Mouse (Mus musculus) heart, embryonic 15.5 days (tissue): ENCODE results near the gene Ywhag. TPM values are rescaled to one million over a fixed set of nuclear protein-coding genes. Genes with fewer than 3 reads are reported as not detected.

ENCODE experiments used
- ATAC-seq: fragments of 200-750 bp; cut with Nextera tagmentation; replicated peaks from 2 replicates; pipeline ENCODE4 v1.8.0; 2017; ENCODE audit warnings: low read depth, moderate TSS enrichment; ENCODE audit not compliant: insufficient number of reproducible peaks, insufficient read depth, low FRiP score
- H3K27ac ChIP-seq: fragments of 300-500 bp; sonication (generic); 2 replicates; pipeline ENCODE4 v1.5.1; 2015; ENCODE audit warnings: mild to moderate bottlenecking, inconsistent platforms
- H3K27me3 ChIP-seq: fragments of 300-500 bp; sonication (generic); 2 replicates; pipeline ENCODE4 v1.6.1; 2015; ENCODE audit warnings: inconsistent platforms
- H3K36me3 ChIP-seq: fragments of 300-500 bp; sonication (generic); 2 replicates; pipeline ENCODE4 v1.6.1; 2015; ENCODE audit warnings: mild to moderate bottlenecking, inconsistent platforms
- H3K4me1 ChIP-seq: fragments of 300-500 bp; sonication (generic); replicated peaks from 2 replicates; pipeline ENCODE4 v1.6.1; 2015; ENCODE audit warnings: inconsistent platforms
- H3K4me2 ChIP-seq: fragments of 300-500 bp; sonication (generic); 2 replicates; pipeline ENCODE4 v1.6.1; 2015; ENCODE audit warnings: inconsistent platforms, mild to moderate bottlenecking, moderate library complexity
- H3K4me3 ChIP-seq: fragments of 300-500 bp; sonication (generic); 2 replicates; pipeline ENCODE4 v1.5.1; 2015; ENCODE audit warnings: mild to moderate bottlenecking, inconsistent platforms
- H3K9ac ChIP-seq: fragments of 300-500 bp; sonication (generic); 2 replicates; pipeline ENCODE4 v1.6.1; 2015; ENCODE audit warnings: mild to moderate bottlenecking, inconsistent platforms
- H3K9me3 ChIP-seq: fragments of 300-500 bp; sonication (generic); replicated peaks from 2 replicates; pipeline ENCODE4 v1.6.1; 2016; ENCODE audit warnings: inconsistent platforms
- WGBS: fragments of 180-500 bp; shearing (Covaris S2); methylation state at CpG from one replicate; pipeline ENCODE4 v1.1.7; 2015; ENCODE audit warnings: mixed read lengths; 5-methylcytosine and 5-hydroxymethylcytosine counted together
- polyA plus RNA-seq: library from polyadenylated mRNA; unstranded; fragments of >200 nt; fragmentation: Nextera tagmentation; extraction: Ambion mirVana; gene quantifications from 2 replicates; pipeline ENCODE4 v1.2.1, GENCODE M21; 2015

Gene Ywhag
- polyA plus RNA-seq, 1 experiment from 2014 or later = 150 TPM

GRCm38 (mm10) chr5:135929685-135930424 lies 4.6 kb downstream of the Ywhag start:
- Histone ChIP-seq H3K27ac (no peak overlapping the region), H3K9ac (no peak overlapping the region), H3K9me3 (no peaks in the 10 kb centered on the region), H3K4me3 (no peak overlapping the region), H3K27me3 (no peaks in the 10 kb centered on the region), H3K4me1 (peaks cover 29% of the 10 kb centered on the region), H3K4me2 (no peak overlapping the region), H3K36me3 (peaks cover 53% of the 10 kb centered on the region)
- WGBS = 70% methylated on average over 6 of the region's 6 CpGs
- ATAC-seq = no peak

GRCm38 (mm10) chr5:135923901-135924300 lies 10.5 kb downstream of the Ywhag start:
- H3K27ac ChIP-seq = no peak overlapping the region
- H3K4me1 ChIP-seq = peaks cover under 1% of the 10 kb centered on the region; the same call in 1 of the 2 replicates
- no peak overlapping the region for H3K4me3 ChIP-seq
- no peaks in the 10 kb centered on the region for H3K9me3 ChIP-seq
- no peaks in the 10 kb centered on the region for H3K27me3 ChIP-seq
- H3K9ac ChIP-seq = no peak overlapping the region
- 97% methylated on average over 7 of the region's 7 CpGs for WGBS
- ATAC-seq = no peak
- H3K36me3 ChIP-seq = peaks cover 57% of the 10 kb centered on the region
- H3K4me2 ChIP-seq = no peak overlapping the region

- Histone ChIP-seq H3K36me3 (peaks cover 42% of the 10 kb centered on the region), H3K4me1 (peaks cover 21% of the 10 kb centered on the region), H3K27me3 (no peaks in the 10 kb centered on the region)
Observed at GRCm38 (mm10) chr5:135919902-135920301, 14.5 kb downstream of the Ywhag start.

GRCm38 (mm10) chr5:135918593-135918992 lies 15.8 kb downstream of the Ywhag start:
- H3K36me3 ChIP-seq = peaks cover 36% of the 10 kb centered on the region

More at GRCm38 (mm10) chr5:135919902-135920301, 14.5 kb downstream of the Ywhag start:
- Histone ChIP-seq H3K27ac (no peak overlapping the region), H3K4me3 (no peak overlapping the region), H3K4me2 (no peak overlapping the region), H3K9ac (no peak overlapping the region), H3K9me3 (no peaks in the 10 kb centered on the region)
- 87% methylated on average over 3 of the region's 3 CpGs for WGBS
- no peak for ATAC-seq

GRCm38 (mm10) chr5:135918059-135918437 lies 16.4 kb downstream of the Ywhag start:
- no peak overlapping the region for H3K4me3 ChIP-seq
- H3K4me1 ChIP-seq = peaks cover 39% of the 10 kb centered on the region
- H3K9ac ChIP-seq = no peak overlapping the region
- H3K9me3 ChIP-seq = no peaks in the 10 kb centered on the region
- H3K27me3 ChIP-seq = no peaks in the 10 kb centered on the region
- ATAC-seq = no peak
- H3K4me2 ChIP-seq = no peak overlapping the region
- WGBS = 89% methylated on average over 5 of the region's 5 CpGs
- peaks cover 34% of the 10 kb centered on the region for H3K36me3 ChIP-seq
- no peak overlapping the region for H3K27ac ChIP-seq

More at GRCm38 (mm10) chr5:135918593-135918992, 15.8 kb downstream of the Ywhag start:
- ATAC-seq = no peak
- no peak overlapping the region for H3K4me3 ChIP-seq
- H3K4me2 ChIP-seq = no peak overlapping the region
- 90% methylated on average over 5 of the region's 5 CpGs for WGBS
- no peaks in the 10 kb centered on the region for H3K9me3 ChIP-seq
- no peaks in the 10 kb centered on the region for H3K27me3 ChIP-seq
- no peak overlapping the region for H3K27ac ChIP-seq
- H3K4me1 ChIP-seq = peaks cover 33% of the 10 kb centered on the region
- H3K9ac ChIP-seq = no peak overlapping the region

- Histone ChIP-seq H3K36me3 (peaks cover 31% of the 10 kb centered on the region), H3K27me3 (no peaks in the 10 kb centered on the region), H3K27ac (peak overlapping the region; percentile 68; the same call in 1 of the 2 replicates), H3K4me1 (peaks cover 44% of the 10 kb centered on the region), H3K9me3 (no peaks in the 10 kb centered on the region), H3K4me2 (no peak overlapping the region), H3K9ac (no peak overlapping the region), H3K4me3 (no peak overlapping the region)
- no peak for ATAC-seq
- WGBS = 89% methylated on average over 8 of the region's 8 CpGs
Observed at GRCm38 (mm10) chr5:135917327-135918058, 16.9 kb downstream of the Ywhag start.

GRCm38 (mm10) chr5:135916601-135917000 lies 17.8 kb downstream of the Ywhag start:
- Histone ChIP-seq H3K9ac (no peak overlapping the region), H3K4me3 (no peak overlapping the region), H3K36me3 (peaks cover 24% of the 10 kb centered on the region), H3K4me2 (no peak overlapping the region), H3K27ac (peak overlapping the region; percentile 68), H3K27me3 (no peaks in the 10 kb centered on the region), H3K4me1 (peaks cover 53% of the 10 kb centered on the region), H3K9me3 (no peaks in the 10 kb centered on the region)
- ATAC-seq = no peak
- WGBS = 82% methylated on average over 3 of the region's 3 CpGs

- no peak overlapping the region for H3K4me3 ChIP-seq
- H3K9ac ChIP-seq = no peak overlapping the region
- ATAC-seq = no peak
- H3K4me1 ChIP-seq = peaks cover 53% of the 10 kb centered on the region
- WGBS = 59% methylated on average over 6 of the region's 6 CpGs
- H3K27ac ChIP-seq = peak overlapping the region; percentile 68
- H3K27me3 ChIP-seq = no peaks in the 10 kb centered on the region
- no peak overlapping the region for H3K4me2 ChIP-seq
- no peaks in the 10 kb centered on the region for H3K9me3 ChIP-seq
- peaks cover 24% of the 10 kb centered on the region for H3K36me3 ChIP-seq
Observed at GRCm38 (mm10) chr5:135916051-135916565, 18.3 kb downstream of the Ywhag start.

GRCm38 (mm10) chr5:135914156-135914555 lies 20.3 kb downstream of the Ywhag start:
- Histone ChIP-seq H3K9ac (0 out of 2 replicates have a peak overlapping the region, but pooled peaks have one; percentile 15), H3K4me1 (peaks cover 54% of the 10 kb centered on the region), H3K27ac (peak overlapping the region; percentile 95), H3K4me2 (peak overlapping the region; percentile 36), H3K4me3 (no peak overlapping the region), H3K27me3 (no peaks in the 10 kb centered on the region), H3K9me3 (no peaks in the 10 kb centered on the region), H3K36me3 (peaks cover 30% of the 10 kb centered on the region)
- WGBS = 44% methylated on average over 6 of the region's 6 CpGs
- peak; percentile 80 for ATAC-seq

- H3K27me3 ChIP-seq = no peaks in the 10 kb centered on the region
- peaks cover 56% of the 10 kb centered on the region for H3K4me1 ChIP-seq
- H3K36me3 ChIP-seq = peaks cover 33% of the 10 kb centered on the region
- ATAC-seq = no peak
- H3K4me3 ChIP-seq = no peak overlapping the region
- H3K27ac ChIP-seq = peak overlapping the region; percentile 95
- H3K4me2 ChIP-seq = no peak overlapping the region
- H3K9ac ChIP-seq = no peak overlapping the region
- 65% methylated on average over 5 of the region's 5 CpGs for WGBS
- no peaks in the 10 kb centered on the region for H3K9me3 ChIP-seq
Observed at GRCm38 (mm10) chr5:135913201-135913600, 21.2 kb downstream of the Ywhag start.

- H3K4me3 ChIP-seq = no peak overlapping the region
- ATAC-seq = no peak
- H3K4me1 ChIP-seq = peaks cover 63% of the 10 kb centered on the region
- no peaks in the 10 kb centered on the region for H3K9me3 ChIP-seq
- 78% methylated on average over 11 of the region's 11 CpGs for WGBS
- H3K9ac ChIP-seq = no peak overlapping the region
- no peak overlapping the region for H3K4me2 ChIP-seq
- no peaks in the 10 kb centered on the region for H3K27me3 ChIP-seq
- no peak overlapping the region; the same call in 1 of the 2 replicates for H3K27ac ChIP-seq
- peaks cover 42% of the 10 kb centered on the region for H3K36me3 ChIP-seq
Observed at GRCm38 (mm10) chr5:135911633-135912220, 22.7 kb downstream of the Ywhag start.
